Mouse (Mus musculus) cerebellum, adult 2 months (tissue): ENCODE data around the gene Tmem219.

Experiments
- CTCF ChIP-seq: fragments of 200-500 bp; IDR thresholded peaks from 2 replicates; pipeline ENCODE4 v1.5.1; 2011; ENCODE audit warnings: low read depth, mild to moderate bottlenecking, control low read depth, low read length, moderate library complexity, borderline replicate concordance; ENCODE audit not compliant: insufficient read depth
- POLR2A ChIP-seq: fragments of 200-500 bp; IDR thresholded peaks from 2 replicates; pipeline ENCODE4 v1.6.1; 2011; ENCODE audit warnings: low read length, control low read depth, borderline replicate concordance; ENCODE audit not compliant: insufficient read depth

- TF ChIP-seq CTCF = no peak; the same call in 1 of the 2 replicates
- TF ChIP-seq POLR2A = peak; percentile 88
Measured at GRCm38 (mm10) chr7:126949793-126950646, 27.3 kb upstream of the Tmem219 start, which contains the start of gene Sez6l2.
